Mouse (Mus musculus) cerebellum, adult 2 months (tissue): ENCODE data around the gene Cdkn2a.

ENCODE experiments used
- CTCF ChIP-seq: fragments of 200-500 bp; IDR thresholded peaks from 2 replicates; pipeline ENCODE4 v1.5.1; 2011; ENCODE audit warnings: low read depth, mild to moderate bottlenecking, control low read depth, low read length, moderate library complexity, borderline replicate concordance; ENCODE audit not compliant: insufficient read depth
- POLR2A ChIP-seq: fragments of 200-500 bp; IDR thresholded peaks from 2 replicates; pipeline ENCODE4 v1.6.1; 2011; ENCODE audit warnings: low read length, control low read depth, borderline replicate concordance; ENCODE audit not compliant: insufficient read depth

DNA sequence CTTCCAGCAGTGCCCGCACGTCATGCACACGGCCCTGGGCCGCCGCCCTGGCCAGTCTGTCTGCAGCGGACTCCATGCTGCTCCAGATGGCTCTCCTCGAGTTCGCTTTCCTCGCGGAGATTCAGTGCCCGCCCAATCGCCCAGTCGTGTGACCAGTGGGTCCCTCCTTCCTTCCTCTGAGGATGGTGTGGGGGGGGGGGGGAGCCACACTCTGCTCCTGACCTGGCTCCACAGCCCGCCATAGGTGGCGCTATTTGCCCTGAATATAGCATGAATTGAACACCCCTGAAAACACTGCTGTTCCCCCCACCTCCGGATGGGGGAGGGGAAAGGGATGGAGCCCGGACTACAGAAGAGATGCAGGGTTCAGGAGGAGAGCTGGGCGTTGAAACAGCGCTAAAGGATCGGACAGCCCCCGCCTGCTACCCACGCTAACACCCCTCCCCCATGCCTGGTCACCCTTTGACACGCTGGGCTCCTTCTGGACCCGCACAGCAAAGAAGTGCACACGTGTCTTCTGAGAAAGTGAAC is 12.4 kb downstream of the Cdkn2a start:
- TF ChIP-seq POLR2A (no peak), CTCF (no peak)
